Mouse (Mus musculus): ENCODE data around the gene Rrnad1. TPM values are rescaled to one million over a fixed set of nuclear protein-coding genes. Genes with fewer than 3 reads are reported as not detected.
A peak's percentile ranks its signal among the peaks of the same experiment; 100 is the strongest.

The Rrnad1 gene
- total and polyA plus RNA-seq, 3 experiments: 10.9 to 21.1 TPM; not detected in 1

DNA sequence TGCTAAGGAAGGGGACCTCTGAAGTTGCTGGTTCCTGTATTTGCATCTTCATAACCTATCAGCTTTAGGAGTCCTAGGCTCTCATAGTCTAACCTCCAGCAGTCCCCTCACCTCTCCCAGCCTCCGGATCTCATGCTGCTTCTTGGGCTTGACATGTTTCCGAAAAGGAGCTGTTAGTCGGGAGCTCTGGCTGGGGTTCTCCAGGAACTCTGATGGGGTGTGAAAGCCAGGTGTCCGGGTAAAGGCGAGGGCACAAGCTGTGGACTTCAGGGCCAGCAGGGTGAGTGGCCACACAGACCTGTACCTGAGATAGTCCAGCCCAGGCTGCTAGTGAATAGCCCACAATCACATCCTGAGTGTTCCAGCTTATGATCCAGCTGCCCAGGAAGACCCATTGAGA, 3.1 kb downstream of the Rrnad1 start:
- H3K27ac ChIP-seq (ENCODE audit: control insufficient read depth, low read depth, low read length): no peak overlapping the region
- no peak for TF ChIP-seq HCFC1 (IDR thresholded peaks at IDR 0.05; ENCODE audit: low read depth, low read length)
- TF ChIP-seq UBTF (IDR thresholded peaks at IDR 0.05; ENCODE audit: borderline replicate concordance, insufficient read depth, low read depth, low read length): no peak
- no peak for TF ChIP-seq MYB (IDR thresholded peaks at IDR 0.05; ENCODE audit: low read depth, low read length)
- TF ChIP-seq TAL1 (IDR thresholded peaks at IDR 0.05; ENCODE audit: low read length): no peak
- TF ChIP-seq SMC3 (IDR thresholded peaks at IDR 0.05; ENCODE audit: low read depth, low read length): no peak
- no peak for TF ChIP-seq BHLHE40 (IDR thresholded peaks at IDR 0.05; ENCODE audit: borderline replicate concordance, low read depth, low read length)
- no peak for TF ChIP-seq ELF1 (IDR thresholded peaks at IDR 0.05; ENCODE audit: low read depth, low read length)
- no peak for TF ChIP-seq TBP (IDR thresholded peaks at IDR 0.05; ENCODE audit: low read depth, low read length)
- H3K36me3 ChIP-seq (ENCODE audit: control insufficient read depth in 1 of 2, insufficient read depth in 2 of 2, low read length in 2 of 2): peaks cover 3 to 18% of the 10 kb centered on the region in 2 experiments; a peak in 3 of 4 replicates
- H3K9ac ChIP-seq (ENCODE audit: control insufficient read depth, low read depth, low read length, poor library complexity, severe bottlenecking): no peak overlapping the region
- no peaks in the 10 kb centered on the region for H3K27me3 ChIP-seq (ENCODE audit: control insufficient read depth in 1 of 2, insufficient read depth in 2 of 2, low read length in 2 of 2)
- H3K4me1 ChIP-seq (ENCODE audit: control insufficient read depth in 1 of 2, insufficient read depth in 2 of 2, low read length in 2 of 2): peaks cover 0 to 15% of the 10 kb centered on the region in 2 experiments; a peak in 2 of 4 replicates
- H3K79me2 ChIP-seq (ENCODE audit: control insufficient read depth, insufficient read depth, low read length, poor library complexity): peaks cover 36% of the 10 kb centered on the region
- no peaks in the 10 kb centered on the region for H3K9me3 ChIP-seq (replicated peaks; ENCODE audit: insufficient read depth, low read length)
- H3K4me3 ChIP-seq (ENCODE audit: control insufficient read depth in 1 of 2, insufficient read depth in 1 of 2, low read depth in 2 of 2, low read length in 2 of 2): no peak overlapping the region
- no peak for DNase-seq (ENCODE audit: low read depth, low spot score)

DNA sequence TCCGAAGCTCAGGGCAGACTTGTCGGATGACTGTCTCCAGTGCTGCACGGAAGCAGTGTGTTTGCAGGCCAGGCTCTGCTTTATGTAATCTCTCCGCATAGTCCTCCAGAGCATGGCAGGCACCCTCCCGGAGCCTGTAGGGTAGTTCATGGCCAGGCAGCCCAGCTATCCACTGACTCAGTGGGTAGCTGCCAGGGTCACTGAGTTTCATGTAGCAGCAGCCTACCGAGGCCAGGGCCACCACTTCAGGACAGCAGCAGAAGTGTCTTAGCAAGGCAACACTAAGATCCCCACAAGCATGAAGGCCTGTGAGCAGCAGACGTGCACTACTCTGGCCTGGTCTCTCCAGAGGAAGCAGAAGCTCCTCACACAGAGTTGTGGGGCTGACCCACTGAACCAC, 5.5 kb downstream of the Rrnad1 start:
- H3K4me1 ChIP-seq (ENCODE audit: control insufficient read depth in 1 of 2, insufficient read depth in 2 of 2, low read length in 2 of 2): 0 out of 4 replicates have a peak, but pooled peaks cover 0 to 2% of the 10 kb centered on the region in 2 experiments
- no peaks in the 10 kb centered on the region for H3K9me3 ChIP-seq (replicated peaks; ENCODE audit: insufficient read depth, low read length)
- H3K9ac ChIP-seq (ENCODE audit: control insufficient read depth, low read depth, low read length, poor library complexity, severe bottlenecking): no peak overlapping the region
- no peak for DNase-seq (ENCODE audit: low read depth, low spot score)
- H3K36me3 ChIP-seq (ENCODE audit: control insufficient read depth in 1 of 2, insufficient read depth in 2 of 2, low read length in 2 of 2): peaks cover 0 to 2% of the 10 kb centered on the region in 2 experiments; a peak in 2 of 4 replicates
- TF ChIP-seq SMC3 (IDR thresholded peaks at IDR 0.05; ENCODE audit: low read depth, low read length) (no peak), RCOR1 (IDR thresholded peaks at IDR 0.05; ENCODE audit: low read depth, low read length) (no peak), MXI1 (IDR thresholded peaks at IDR 0.05; ENCODE audit: low read depth, low read length) (no peak), POLR2AphosphoS2 (IDR thresholded peaks at IDR 0.05; ENCODE audit: low read length) (no peak), ELF1 (IDR thresholded peaks at IDR 0.05; ENCODE audit: low read depth, low read length) (no peak), ZC3H11A (IDR thresholded peaks at IDR 0.05; ENCODE audit: low read depth, low read length) (no peak)
- no peak overlapping the region for H3K4me3 ChIP-seq (ENCODE audit: control insufficient read depth in 1 of 2, insufficient read depth in 1 of 2, low read depth in 2 of 2, low read length in 2 of 2)
- H3K27me3 ChIP-seq (ENCODE audit: control insufficient read depth in 1 of 2, insufficient read depth in 2 of 2, low read length in 2 of 2): no peaks in the 10 kb centered on the region
- H3K79me2 ChIP-seq (ENCODE audit: control insufficient read depth, insufficient read depth, low read length, poor library complexity): peaks cover 17% of the 10 kb centered on the region
- no peak overlapping the region for H3K27ac ChIP-seq (ENCODE audit: control insufficient read depth, low read depth, low read length)

DNA sequence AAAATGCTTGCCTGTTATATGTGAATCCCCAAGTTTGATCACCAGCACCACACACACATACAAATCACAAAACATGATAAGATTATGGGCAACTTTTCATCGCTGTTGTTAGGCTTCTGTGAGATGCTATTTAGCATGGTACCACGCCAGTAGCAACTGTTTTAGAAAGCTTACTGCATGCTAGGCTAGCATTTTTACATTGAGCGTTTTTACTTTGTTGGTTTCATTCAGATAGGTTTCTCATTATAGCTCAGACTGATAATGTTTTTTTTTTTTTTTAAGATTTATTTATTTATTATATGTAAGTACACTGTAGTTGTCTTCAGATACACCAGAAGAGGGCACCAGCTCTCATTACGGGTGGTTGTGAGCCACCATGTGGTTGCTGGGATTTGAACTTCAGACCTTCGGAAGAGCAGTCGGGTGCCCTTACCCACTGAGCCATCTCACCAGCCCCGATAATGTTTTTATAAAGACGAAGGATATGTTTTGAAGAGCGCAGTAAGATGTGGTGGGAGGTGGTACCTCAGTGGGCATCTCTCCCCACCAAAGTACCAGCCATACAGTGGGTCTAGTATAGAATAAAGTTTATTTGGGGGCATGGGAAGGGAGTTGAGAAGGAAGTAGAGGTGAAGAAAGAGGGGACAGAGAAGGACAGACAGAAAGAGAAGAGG, 10.1 kb downstream of the Rrnad1 start:
- no peak overlapping the region for H3K27ac ChIP-seq (ENCODE audit: control insufficient read depth, low read depth, low read length)
- H3K27me3 ChIP-seq (ENCODE audit: control insufficient read depth in 1 of 2, insufficient read depth in 2 of 2, low read length in 2 of 2): no peaks in the 10 kb centered on the region
- no peak for TF ChIP-seq EP300 (IDR thresholded peaks at IDR 0.05; ENCODE audit: low read depth in 1 of 2, low read length in 2 of 2)
- TF ChIP-seq ZNF384 (IDR thresholded peaks at IDR 0.05; ENCODE audit: low read depth, low read length): no peak
- TF ChIP-seq RAD21 (IDR thresholded peaks at IDR 0.05; ENCODE audit: low read depth, low read length): no peak
- TF ChIP-seq MAZ (IDR thresholded peaks at IDR 0.05; ENCODE audit: low read depth, low read length): no peak
- no peak for TF ChIP-seq TBP (IDR thresholded peaks at IDR 0.05; ENCODE audit: low read depth, low read length)
- TF ChIP-seq RCOR1 (IDR thresholded peaks at IDR 0.05; ENCODE audit: low read depth, low read length): no peak
- no peak for TF ChIP-seq ZMIZ1 (IDR thresholded peaks at IDR 0.05; ENCODE audit: low read depth, low read length)
- no peak for TF ChIP-seq MXI1 (IDR thresholded peaks at IDR 0.05; ENCODE audit: low read depth, low read length)
- TF ChIP-seq MAX (IDR thresholded peaks at IDR 0.05; ENCODE audit: low read length): no peak
- no peak for TF ChIP-seq NRF1 (IDR thresholded peaks at IDR 0.05; ENCODE audit: insufficient read depth, low read depth, low read length, poor library complexity, severe bottlenecking)
- TF ChIP-seq POLR2A (IDR thresholded peaks at IDR 0.05; ENCODE audit: control insufficient read depth in 1 of 2, insufficient read depth in 1 of 2, low read depth in 1 of 2, low read length in 2 of 2, poor library complexity in 1 of 2): no peak
- no peak for TF ChIP-seq MYC (IDR thresholded peaks at IDR 0.05; ENCODE audit: low read depth, low read length)
- TF ChIP-seq ZC3H11A (IDR thresholded peaks at IDR 0.05; ENCODE audit: low read depth, low read length): no peak
- TF ChIP-seq E2F4 (IDR thresholded peaks at IDR 0.05; ENCODE audit: borderline replicate concordance, low read depth, low read length): no peak
- no peak for TF ChIP-seq ELF1 (IDR thresholded peaks at IDR 0.05; ENCODE audit: low read depth, low read length)
- no peak for TF ChIP-seq CHD1 (IDR thresholded peaks at IDR 0.05; ENCODE audit: low read depth, low read length)
- no peak for TF ChIP-seq CTCF (IDR thresholded peaks at IDR 0.05 in 2 of 3, conservative IDR thresholded peaks at IDR 0.05 in 1 of 3; ENCODE audit: control insufficient read depth in 1 of 3, insufficient read depth in 1 of 3, low read depth in 2 of 3, low read length in 3 of 3, poor library complexity in 1 of 3, severe bottlenecking in 1 of 3)

More for the DNA sequence above, 10.1 kb downstream of the Rrnad1 start:
- no peaks in the 10 kb centered on the region for H3K9me3 ChIP-seq (replicated peaks; ENCODE audit: insufficient read depth, low read length)
- peaks cover 7% of the 10 kb centered on the region; the same call in 1 of the 2 replicates for H3K79me2 ChIP-seq (ENCODE audit: control insufficient read depth, insufficient read depth, low read length, poor library complexity)
- peak overlapping the region; percentile 65 to 90; a peak in 3 of 4 replicates for H3K4me3 ChIP-seq (ENCODE audit: control insufficient read depth in 1 of 2, insufficient read depth in 1 of 2, low read depth in 2 of 2, low read length in 2 of 2)
- H3K9ac ChIP-seq (ENCODE audit: control insufficient read depth, low read depth, low read length, poor library complexity, severe bottlenecking): peak overlapping the region; percentile 85
- DNase-seq (ENCODE audit: low read depth, low spot score): no peak
- peaks cover 0 to 6% of the 10 kb centered on the region in 2 experiments; a peak in 3 of 4 replicates for H3K36me3 ChIP-seq (ENCODE audit: control insufficient read depth in 1 of 2, insufficient read depth in 2 of 2, low read length in 2 of 2)
- no peaks in the 10 kb centered on the region for H3K4me1 ChIP-seq (ENCODE audit: control insufficient read depth in 1 of 2, insufficient read depth in 2 of 2, low read length in 2 of 2)
